Mouse (Mus musculus) MEL (cell line): ENCODE results near the gene Cxcr6.

Experiments used
- CHD1 ChIP-seq: IDR thresholded peaks from 2 replicates; pipeline ENCODE4 v1.6.1; 2012; ENCODE audit warnings: low read depth, mild to moderate bottlenecking, inconsistent platforms, low read length, improper control_type of control experiment
- CHD2 ChIP-seq: IDR thresholded peaks from 2 replicates; pipeline ENCODE4 v1.6.1; 2011; ENCODE audit warnings: low read length, improper control_type of control experiment
- CTCF ChIP-seq, 3 experiments: IDR thresholded peaks in 2 of 3; conservative IDR thresholded peaks in 1 of 3; 2 replicates each; pipeline ENCODE4 v1.5.1; 2011 to 2012; ENCODE audit warnings: low read length in 3 of 3, low read depth in 2 of 3, mild to moderate bottlenecking in 2 of 3, improper control_type of control experiment in 1 of 3, inconsistent platforms in 1 of 3, mixed read lengths in 1 of 3, moderate library complexity in 1 of 3; ENCODE audit not compliant: control insufficient read depth in 1 of 3, insufficient read depth in 1 of 3, poor library complexity in 1 of 3, severe bottlenecking in 1 of 3
- EP300 ChIP-seq, 2 experiments: IDR thresholded peaks; 2 replicates each; pipeline ENCODE4 v1.6.1; 2011; ENCODE audit warnings: improper control_type of control experiment in 2 of 2, low read length in 2 of 2, low read depth in 1 of 2, mild to moderate bottlenecking in 1 of 2
- NELFE ChIP-seq: IDR thresholded peaks from 2 replicates; pipeline ENCODE4 v1.6.1; 2011; ENCODE audit warnings: low read depth, low read length, improper control_type of control experiment
- SMC3 ChIP-seq: IDR thresholded peaks from 2 replicates; pipeline ENCODE4 v1.6.1; 2011; ENCODE audit warnings: low read depth, low read length, improper control_type of control experiment
- UBTF ChIP-seq: IDR thresholded peaks from 2 replicates; pipeline ENCODE4 v1.6.1; 2012; ENCODE audit warnings: low read depth, mild to moderate bottlenecking, inconsistent platforms, low read length, improper control_type of control experiment, moderate library complexity, borderline replicate concordance; ENCODE audit not compliant: insufficient read depth
- ZC3H11A ChIP-seq: IDR thresholded peaks from 2 replicates; pipeline ENCODE4 v1.6.1; 2012; ENCODE audit warnings: low read depth, mild to moderate bottlenecking, inconsistent platforms, low read length, improper control_type of control experiment
- ZNF384 ChIP-seq: IDR thresholded peaks from 2 replicates; pipeline ENCODE4 v1.6.1; 2012; ENCODE audit warnings: low read depth, mild to moderate bottlenecking, inconsistent platforms, low read length, improper control_type of control experiment

DNA sequence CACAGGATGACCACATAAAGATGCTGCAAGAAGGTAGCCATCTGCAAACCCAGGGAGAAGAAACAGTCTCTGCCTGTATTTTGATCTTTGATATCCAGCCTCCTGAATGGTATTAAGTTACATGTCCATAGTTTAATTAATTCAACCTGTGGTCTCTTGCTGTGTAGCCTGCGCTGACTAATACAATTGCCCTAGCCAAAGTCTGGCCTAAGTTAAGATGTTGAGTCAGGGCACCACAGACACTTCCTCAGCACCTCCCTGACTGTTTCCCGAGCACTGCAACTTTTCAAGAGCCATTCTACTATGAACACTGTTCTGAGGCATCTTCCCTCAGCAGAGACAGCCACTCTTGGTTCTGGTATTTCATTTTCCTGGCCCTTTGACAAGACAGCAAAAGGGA, 12.3 kb downstream of the Cxcr6 start:
- TF ChIP-seq CHD1 (no peak), CTCF (IDR thresholded peaks at IDR 0.05 in 2 of 3, conservative IDR thresholded peaks at IDR 0.05 in 1 of 3; ENCODE audit: control insufficient read depth in 1 of 3, insufficient read depth in 1 of 3, low read depth in 2 of 3, low read length in 3 of 3, poor library complexity in 1 of 3, severe bottlenecking in 1 of 3) (no peak), NELFE (no peak), ZNF384 (no peak), ZC3H11A (no peak), EP300 (IDR thresholded peaks at IDR 0.05; ENCODE audit: low read depth in 1 of 2, low read length in 2 of 2) (no peak), SMC3 (no peak), UBTF (no peak), CHD2 (no peak)
